ENCODE assay signal across 9 mouse cellular contexts in genomic region chr6:114918994-114919393, GRCm38 (mm10). TPM values are rescaled to one million over a fixed set of nuclear protein-coding genes. Genes with fewer than 3 reads are reported as not detected.
DNase-seq lines count a peak whose midpoint lies in the region; ATAC-seq and TF ChIP-seq lines count a peak whose summit lies in the region.
"Had no signal": no experiment of that assay in that cellular context is flagged by ENCODE, and none has a peak within 500 bp of the region (broad histone marks: within the 10 kb centered on the region; RNA-seq: fewer than 3 reads in every experiment).

No protein-coding gene starts in this region.

- DNase-seq in left cerebral cortex, adult 2 months (ENCODE audit: extremely low spot score in 1 of 2, low spot score in 2 of 2): no peak
- no peak for DNase-seq in left cerebral cortex, postnatal 36 days (ENCODE audit: low spot score in 2 of 2)
- no peak for DNase-seq in frontal cortex, postnatal 10 days (ENCODE audit: low spot score in 2 of 2)
- DNase-seq in gastrocnemius, adult 18-20 months (ENCODE audit: low spot score): no peak
- DNase-seq in layer of hippocampus, adult 9-11 months: no peak

- H3K27me3 ChIP-seq in intestine, postnatal 0 days (replicated peaks; ENCODE audit: control insufficient read depth, insufficient read depth, low read length): no peaks in the 10 kb centered on the region
- H3K27me3 ChIP-seq in neural tube, embryonic 14.5 days (ENCODE audit: control insufficient read depth, insufficient read depth, low read length): no peaks in the 10 kb centered on the region
- H3K27me3 ChIP-seq: Patski had no signal

- no peak for TF ChIP-seq CTCF in left cerebral cortex, adult 2 months (IDR thresholded peaks at IDR 0.05)
- TF ChIP-seq CTCF in embryonic fibroblast, embryonic 13.5 days (IDR thresholded peaks at IDR 0.05; ENCODE audit: borderline replicate concordance, insufficient read depth, low read length): no peak
- TF ChIP-seq CTCF in intestine, postnatal 0 days (IDR thresholded peaks at IDR 0.05; ENCODE audit: low read depth): no peak

- no peaks in the 10 kb centered on the region for H3K36me3 ChIP-seq in intestine, postnatal 0 days (ENCODE audit: control insufficient read depth, insufficient read depth)
- no peaks in the 10 kb centered on the region for H3K36me3 ChIP-seq in neural tube, embryonic 14.5 days (ENCODE audit: control insufficient read depth, insufficient read depth, low read length)

- H3K4me3 ChIP-seq in left cerebral cortex, adult 2 months: peak overlapping the region; percentile 62; the same call in 1 of the 2 replicates
- peak overlapping the region; percentile 100; the same call in 1 of the 2 replicates for H3K4me3 ChIP-seq in embryonic fibroblast, embryonic 13.5 days (ENCODE audit: insufficient read depth, low read length)
- H3K4me3 ChIP-seq in intestine, postnatal 0 days (ENCODE audit: low read depth, low read length): peak overlapping the region; percentile 38; the same call in 1 of the 2 replicates
- peak overlapping the region; percentile 50; the same call in 1 of the 2 replicates for H3K4me3 ChIP-seq in neural tube, embryonic 14.5 days (ENCODE audit: low read depth, low read length)

- H3K4me2 ChIP-seq in intestine, postnatal 0 days (replicated peaks; ENCODE audit: low read depth): peak overlapping the region; percentile 65
- peak overlapping the region; percentile 72 for H3K4me2 ChIP-seq in neural tube, embryonic 14.5 days (ENCODE audit: low read depth, low read length)

- no peak for ATAC-seq in intestine, postnatal 0 days
- no peak for ATAC-seq in neural tube, embryonic 14.5 days (ENCODE audit: low read depth)
- ATAC-seq: Patski had no signal

- H3K9ac ChIP-seq in intestine, postnatal 0 days (ENCODE audit: low read depth, low read length): no peak overlapping the region
- H3K9ac ChIP-seq in neural tube, embryonic 14.5 days (replicated peaks; ENCODE audit: low read depth, low read length): no peak overlapping the region; the same call in 1 of the 2 replicates

- intact Hi-C loops in left cerebral cortex, adult 2 months (cut with DNase I): no loop called here
- intact Hi-C loops in left cerebral cortex, postnatal 36 days (cut with DNase I): loop anchor here (5.0 kb wide), 1 partner anchor 42 kb away; no protein-coding TSS in a partner anchor

- no peaks in the 10 kb centered on the region for H3K9me3 ChIP-seq in intestine, postnatal 0 days (ENCODE audit: control insufficient read depth)
- H3K9me3 ChIP-seq in neural tube, embryonic 14.5 days (ENCODE audit: control insufficient read depth, low read length): no peaks in the 10 kb centered on the region

- peaks cover 19% of the 10 kb centered on the region for H3K4me1 ChIP-seq in embryonic fibroblast, embryonic 13.5 days (ENCODE audit: control insufficient read depth, insufficient read depth, low read length)
- H3K4me1 ChIP-seq in intestine, postnatal 0 days (replicated peaks; ENCODE audit: control insufficient read depth, insufficient read depth, low read length): peaks cover 13% of the 10 kb centered on the region
- peaks cover 61% of the 10 kb centered on the region for H3K4me1 ChIP-seq in neural tube, embryonic 14.5 days (ENCODE audit: control insufficient read depth, insufficient read depth, low read length)

- WGBS in intestine, postnatal 0 days: 72% methylated on average over 9 of the region's 9 CpGs
- 82% methylated on average over 9 of the region's 9 CpGs for WGBS in neural tube, embryonic 14.5 days

- no peak for TF ChIP-seq POLR2A in embryonic fibroblast, embryonic 13.5 days (IDR thresholded peaks at IDR 0.05; ENCODE audit: low read depth, low read length)

- H3K27ac ChIP-seq in left cerebral cortex, adult 2 months: peak overlapping the region; percentile 84; the same call in 1 of the 2 replicates
- H3K27ac ChIP-seq in embryonic fibroblast, embryonic 13.5 days (ENCODE audit: insufficient read depth, low read length): 0 out of 2 replicates have a peak overlapping the region, but pooled peaks have one; percentile 14
- H3K27ac ChIP-seq in intestine, postnatal 0 days (ENCODE audit: low read depth, low read length): no peak overlapping the region
- H3K27ac ChIP-seq in neural tube, embryonic 14.5 days (ENCODE audit: low read depth, low read length): no peak overlapping the region

RNA-seq across cellular contexts. Expression of gene Vgll4, which starts 50.8 kb away (rescaled TPM):
- 10 to 100 TPM; 61.4 to 63.8 TPM for total RNA-seq in left cerebral cortex, adult 2 months (2021)
- 10 to 100 TPM; 58.5 to 68.8 TPM for total RNA-seq in left cerebral cortex, postnatal 36 days (2021)
- 31.1 and 36.4 TPM in 2 replicates for polyA plus RNA-seq in embryonic fibroblast, embryonic 13.5 days (2011; ENCODE audit: insufficient read length, low read depth, missing spikeins)
- polyA plus RNA-seq in intestine, postnatal 0 days (2015; fragmentation: Nextera tagmentation; extraction: Ambion mirVana): 31.1 and 33.0 TPM in 2 replicates
- 35.6 and 43.3 TPM in 2 replicates for polyA plus RNA-seq in neural tube, embryonic 14.5 days (2014; fragmentation: Nextera tagmentation; extraction: Ambion mirVana)
- 10 to 100 TPM; 11.7 to 19.0 TPM for total RNA-seq in gastrocnemius, adult 18-20 months (2021)

Comparison
In these comparisons a context has a peak if more than half of its experiments do, and no peak if none do; other contexts are left out.
1. H3K27ac ChIP-seq: peak in left cerebral cortex, adult 2 months (single experiment) and embryonic fibroblast, embryonic 13.5 days (single experiment); none in intestine, postnatal 0 days (single experiment) and neural tube, embryonic 14.5 days (single experiment).
2. H3K4me3 ChIP-seq: peak in every context shown above with its lines; median percentile 100 in embryonic fibroblast, embryonic 13.5 days; 62 in left cerebral cortex, adult 2 months; 50 in neural tube, embryonic 14.5 days; 38 in intestine, postnatal 0 days.